Mouse (Mus musculus) midbrain, embryonic 12.5 days (tissue): ENCODE measurements at regions not wholly inside any gene's neighbourhood (a gene's known extent, or its start where the extent isn't known, plus 50 kb on each side); places are given as distances from the start of the nearest gene placed in this dataset.
A peak's percentile ranks its signal among the peaks of the same experiment; 100 is the strongest.

Source experiments
- ATAC-seq: fragments of 200-750 bp; cut with Nextera tagmentation; 2 replicates; pipeline ENCODE4 v1.8.0; 2017; ENCODE audit warnings: low read depth, moderate TSS enrichment, moderate library complexity; ENCODE audit not compliant: low FRiP score
- H3K27ac ChIP-seq: fragments of 300-500 bp; sonication (generic); replicated peaks from 2 replicates; pipeline ENCODE4 v1.5.1; 2016; ENCODE audit warnings: mild to moderate bottlenecking
- H3K27me3 ChIP-seq: fragments of 300-500 bp; sonication (generic); 2 replicates; pipeline ENCODE4 v1.6.1; 2016; ENCODE audit warnings: mild to moderate bottlenecking
- H3K36me3 ChIP-seq: fragments of 300-500 bp; sonication (generic); 2 replicates; pipeline ENCODE4 v1.6.1; 2016
- H3K4me1 ChIP-seq: fragments of 300-500 bp; sonication (generic); 2 replicates; pipeline ENCODE4 v1.6.1; 2016
- H3K4me2 ChIP-seq: fragments of 300-500 bp; sonication (generic); replicated peaks from 2 replicates; pipeline ENCODE4 v1.6.1; 2016; ENCODE audit warnings: mild to moderate bottlenecking, moderate library complexity
- H3K4me3 ChIP-seq: fragments of 300-500 bp; sonication (generic); 2 replicates; pipeline ENCODE4 v1.5.1; 2016; ENCODE audit warnings: mild to moderate bottlenecking
- H3K9ac ChIP-seq: fragments of 300-500 bp; sonication (generic); replicated peaks from 2 replicates; pipeline ENCODE4 v1.6.1; 2016; ENCODE audit warnings: mild to moderate bottlenecking, moderate library complexity
- H3K9me3 ChIP-seq: fragments of 300-500 bp; sonication (generic); 2 replicates; pipeline ENCODE4 v1.6.1; 2016; ENCODE audit warnings: mild to moderate bottlenecking
- WGBS: fragments of 180-500 bp; shearing (Covaris S2); methylation state at CpG from one replicate; pipeline ENCODE4 v1.1.7; 2016; 5-methylcytosine and 5-hydroxymethylcytosine counted together

GRCm38 (mm10) chr4:62821288-62821687, 144.1 kb upstream of the Zfp618 start:
- Histone ChIP-seq H3K4me1 (no peaks in the 10 kb centered on the region), H3K36me3 (no peaks in the 10 kb centered on the region), H3K9me3 (no peaks in the 10 kb centered on the region), H3K27ac (no peak overlapping the region), H3K4me3 (no peak overlapping the region), H3K9ac (no peak overlapping the region), H3K4me2 (no peak overlapping the region), H3K27me3 (no peaks in the 10 kb centered on the region)
- WGBS: 74% methylated on average over 2 of the region's 2 CpGs
- ATAC-seq: no peak

DNA sequence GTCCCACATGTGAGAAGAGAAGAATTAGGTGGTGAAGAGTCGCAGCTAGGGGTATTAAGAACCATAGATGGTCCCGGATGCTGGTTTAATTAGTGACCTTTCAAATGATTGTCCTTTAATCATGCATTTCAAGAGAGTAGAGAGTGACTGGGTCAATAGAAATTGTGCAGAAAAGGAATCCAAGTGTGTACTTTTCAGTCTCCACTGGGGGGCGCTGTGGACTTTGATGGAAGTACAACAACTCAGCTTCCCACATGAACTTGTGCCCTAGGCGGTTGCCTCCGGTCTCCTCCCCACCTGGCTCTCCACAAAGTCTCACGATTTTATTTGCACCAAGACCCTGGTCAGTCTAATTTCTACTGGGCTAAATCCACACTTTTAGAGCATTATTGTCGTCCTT, 142.8 kb upstream of the Zfp618 start:
- Histone ChIP-seq H3K4me2 (no peak overlapping the region), H3K4me1 (no peaks in the 10 kb centered on the region), H3K27ac (no peak overlapping the region), H3K9ac (no peak overlapping the region), H3K4me3 (no peak overlapping the region), H3K27me3 (no peaks in the 10 kb centered on the region), H3K9me3 (no peaks in the 10 kb centered on the region), H3K36me3 (no peaks in the 10 kb centered on the region)
- ATAC-seq: no peak
- 53% methylated on average over 7 of the region's 7 CpGs for WGBS

DNA sequence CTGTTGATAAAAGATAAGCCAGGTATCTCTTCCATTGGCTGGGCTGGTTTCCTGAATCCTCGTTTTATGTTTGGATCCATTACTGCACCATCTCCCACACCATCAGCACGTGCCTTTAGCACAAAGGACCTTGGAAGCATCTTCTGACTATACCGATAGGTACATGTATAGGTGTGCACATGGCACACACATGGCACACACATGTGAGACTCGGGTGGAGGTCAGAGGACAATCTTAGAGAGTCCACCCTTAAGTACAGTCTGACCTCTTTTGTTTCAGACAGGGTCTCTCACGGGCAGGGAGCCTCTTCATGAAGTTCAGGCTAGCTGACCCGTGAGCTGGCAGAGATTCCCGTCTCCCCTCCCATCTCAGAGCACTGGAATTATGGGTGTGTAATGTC, 142.3 kb upstream of the Zfp618 start:
- Histone ChIP-seq H3K9me3 (no peaks in the 10 kb centered on the region), H3K27me3 (no peaks in the 10 kb centered on the region), H3K9ac (no peak overlapping the region), H3K36me3 (no peaks in the 10 kb centered on the region), H3K27ac (no peak overlapping the region), H3K4me2 (no peak overlapping the region), H3K4me3 (no peak overlapping the region), H3K4me1 (no peaks in the 10 kb centered on the region)
- ATAC-seq: no peak
- WGBS: 85% methylated on average over 7 of the region's 7 CpGs

DNA sequence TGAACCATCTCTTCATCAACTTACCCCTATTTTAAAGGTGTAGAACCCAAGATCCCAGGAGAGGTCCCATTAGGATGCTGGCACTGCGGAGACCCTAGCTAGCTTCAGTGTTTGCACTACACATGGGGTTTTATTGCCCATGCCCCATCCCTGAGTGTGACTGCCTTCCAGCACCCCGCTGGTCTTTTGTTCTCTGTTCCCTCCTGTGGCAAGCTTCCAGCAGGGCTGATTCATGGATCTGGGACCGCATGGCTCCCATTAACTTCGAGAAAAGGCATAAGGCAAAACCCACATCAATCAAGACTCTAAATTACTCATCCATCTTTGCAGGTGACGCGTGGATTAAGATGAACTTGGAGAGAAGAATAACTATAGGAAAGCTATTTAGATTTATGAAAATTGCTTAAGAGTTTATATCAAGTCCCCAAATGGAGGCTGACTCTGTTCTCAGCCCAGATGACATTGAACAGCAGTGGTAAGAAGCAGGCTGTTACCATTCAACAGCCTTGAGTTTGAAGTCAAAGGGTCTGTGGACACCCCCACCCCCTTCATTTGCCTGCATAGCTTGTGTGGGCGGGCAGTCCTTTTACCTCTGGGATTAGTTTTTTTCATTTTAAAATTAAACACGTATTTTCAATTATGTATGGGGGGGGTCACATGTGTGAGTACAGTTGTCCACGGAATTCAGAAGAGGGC, 141.7 kb upstream of the Zfp618 start:
- Histone ChIP-seq H3K4me1 (no peaks in the 10 kb centered on the region), H3K27ac (no peak overlapping the region), H3K9ac (no peak overlapping the region), H3K36me3 (no peaks in the 10 kb centered on the region), H3K27me3 (no peaks in the 10 kb centered on the region), H3K4me3 (no peak overlapping the region), H3K4me2 (no peak overlapping the region), H3K9me3 (no peaks in the 10 kb centered on the region)
- ATAC-seq: no peak
- 59% methylated on average over 9 of the region's 9 CpGs for WGBS

DNA sequence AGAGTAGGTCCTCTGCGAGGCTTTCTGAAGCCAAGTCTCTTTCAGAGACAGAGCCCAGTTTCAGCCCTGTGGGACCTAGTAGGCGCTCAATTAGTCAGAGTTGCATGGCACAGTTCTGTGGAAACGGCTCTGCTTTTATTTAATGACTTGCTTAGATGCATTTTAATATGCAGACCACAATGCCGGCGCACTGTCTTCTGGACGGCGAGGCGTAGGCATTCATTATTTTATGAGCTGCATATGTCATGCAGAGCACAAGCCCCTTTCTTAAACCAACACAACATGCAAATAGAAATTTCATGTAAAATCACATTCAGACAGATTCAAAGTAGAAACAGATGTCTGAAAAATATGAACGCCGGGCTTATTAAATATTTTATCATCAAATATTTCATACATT, 140.8 kb upstream of the Zfp618 start:
- Histone ChIP-seq H3K27me3 (no peaks in the 10 kb centered on the region), H3K4me1 (no peaks in the 10 kb centered on the region), H3K9ac (no peak overlapping the region), H3K4me2 (no peak overlapping the region), H3K36me3 (no peaks in the 10 kb centered on the region), H3K27ac (no peak overlapping the region), H3K9me3 (no peaks in the 10 kb centered on the region), H3K4me3 (no peak overlapping the region)
- no peak for ATAC-seq
- 82% methylated on average over 10 of the region's 10 CpGs for WGBS

GRCm38 (mm10) chr4:62825256-62825655, 140.1 kb upstream of the Zfp618 start:
- H3K4me1 ChIP-seq: no peaks in the 10 kb centered on the region
- no peak overlapping the region for H3K4me3 ChIP-seq
- H3K27ac ChIP-seq: no peak overlapping the region
- H3K9me3 ChIP-seq: no peaks in the 10 kb centered on the region
- no peak overlapping the region for H3K4me2 ChIP-seq
- no peaks in the 10 kb centered on the region for H3K27me3 ChIP-seq
- ATAC-seq: no peak
- WGBS: 80% methylated on average over 5 of the region's 5 CpGs
- H3K36me3 ChIP-seq: no peaks in the 10 kb centered on the region
- no peak overlapping the region for H3K9ac ChIP-seq

GRCm38 (mm10) chr4:62828963-62829362, 136.4 kb upstream of the Zfp618 start:
- 68% methylated on average over 7 of the region's 7 CpGs for WGBS
- H3K4me2 ChIP-seq: no peak overlapping the region
- no peak overlapping the region for H3K9ac ChIP-seq
- H3K4me1 ChIP-seq: peaks cover 3% of the 10 kb centered on the region
- no peak overlapping the region for H3K27ac ChIP-seq
- no peaks in the 10 kb centered on the region for H3K27me3 ChIP-seq
- no peak overlapping the region for H3K4me3 ChIP-seq
- H3K36me3 ChIP-seq: no peaks in the 10 kb centered on the region
- no peak for ATAC-seq
- no peaks in the 10 kb centered on the region for H3K9me3 ChIP-seq

DNA sequence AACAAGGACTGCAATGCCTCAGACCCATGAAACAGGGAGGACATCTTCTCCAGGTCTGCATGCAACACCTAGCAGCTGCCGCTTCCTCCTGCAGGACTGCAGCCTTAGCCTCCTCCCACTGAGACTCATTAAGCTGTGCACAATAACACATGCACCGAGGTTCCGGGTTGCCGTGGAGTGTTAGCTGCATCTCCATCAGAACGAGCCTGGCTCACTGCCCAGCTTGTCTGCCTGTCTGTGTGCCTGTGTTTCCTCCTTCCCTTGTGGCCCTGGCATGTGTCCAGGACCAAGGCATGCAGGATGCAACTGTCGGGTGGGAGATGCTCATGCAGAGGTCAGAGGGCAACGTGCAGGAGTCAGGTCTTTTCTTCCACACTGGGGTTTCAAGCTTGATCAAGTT, 131.4 kb upstream of the Zfp618 start:
- WGBS: 9% methylated on average over 7 of the region's 7 CpGs
- no peaks in the 10 kb centered on the region for H3K27me3 ChIP-seq
- 0 out of 2 replicates have a peak overlapping the region, but pooled peaks have one; percentile 12 for H3K4me2 ChIP-seq
- H3K27ac ChIP-seq: 0 out of 2 replicates have a peak overlapping the region, but pooled peaks have one; percentile 2
- H3K36me3 ChIP-seq: no peaks in the 10 kb centered on the region
- H3K9me3 ChIP-seq: no peaks in the 10 kb centered on the region
- H3K4me3 ChIP-seq: no peak overlapping the region
- peak; percentile 90 for ATAC-seq
- no peak overlapping the region for H3K9ac ChIP-seq
- H3K4me1 ChIP-seq: peaks cover 12% of the 10 kb centered on the region

DNA sequence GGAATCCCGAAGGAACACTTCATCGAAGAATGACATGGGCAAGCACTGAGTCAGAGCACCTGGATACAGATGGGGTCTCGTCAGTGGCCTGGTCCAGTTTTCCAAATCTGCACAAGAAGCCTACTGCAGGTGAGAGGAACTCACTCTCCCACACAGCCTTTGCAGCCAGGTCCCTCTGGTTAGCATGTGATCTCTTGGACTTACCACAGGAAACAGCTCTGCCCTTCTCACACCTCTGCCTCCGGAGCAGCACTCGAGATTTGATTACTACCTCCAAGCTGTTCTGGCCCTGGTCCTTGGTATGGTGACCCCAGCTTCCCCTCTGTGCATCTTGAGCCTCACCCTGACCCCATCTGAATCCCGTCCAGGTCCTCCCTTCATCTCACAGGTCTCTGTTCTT, 128.5 kb upstream of the Zfp618 start:
- H3K9ac ChIP-seq: no peak overlapping the region
- ATAC-seq: no peak
- no peaks in the 10 kb centered on the region for H3K9me3 ChIP-seq
- no peaks in the 10 kb centered on the region for H3K27me3 ChIP-seq
- peaks cover 12% of the 10 kb centered on the region for H3K4me1 ChIP-seq
- no peak overlapping the region for H3K4me3 ChIP-seq
- H3K4me2 ChIP-seq: no peak overlapping the region
- H3K27ac ChIP-seq: no peak overlapping the region
- H3K36me3 ChIP-seq: no peaks in the 10 kb centered on the region
- WGBS: 65% methylated on average over 6 of the region's 6 CpGs

DNA sequence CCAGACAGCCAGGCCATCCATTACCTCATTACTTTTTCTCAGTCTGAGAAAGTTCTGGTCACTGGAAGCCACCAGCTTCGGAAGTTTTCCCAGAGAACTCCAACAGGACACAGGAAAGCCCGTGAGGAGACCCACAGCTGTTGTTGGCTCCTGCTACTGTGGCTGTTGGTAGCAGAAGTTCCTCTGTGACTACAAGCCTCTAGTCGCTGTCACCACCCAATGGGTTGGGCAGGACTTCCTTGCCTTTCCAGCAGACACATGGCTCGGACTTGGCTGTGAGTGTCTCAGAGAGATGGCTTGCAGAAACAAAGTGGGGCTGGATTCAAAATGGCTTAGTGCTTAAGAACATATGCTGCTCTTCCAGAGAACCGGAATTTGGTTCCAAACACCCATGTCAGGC, 114.8 kb upstream of the Zfp618 start:
- Histone ChIP-seq H3K9me3 (no peaks in the 10 kb centered on the region), H3K27me3 (no peaks in the 10 kb centered on the region), H3K27ac (no peak overlapping the region), H3K4me2 (no peak overlapping the region), H3K4me3 (no peak overlapping the region), H3K4me1 (no peaks in the 10 kb centered on the region), H3K9ac (no peak overlapping the region), H3K36me3 (no peaks in the 10 kb centered on the region)
- no peak for ATAC-seq
- WGBS: 85% methylated on average over 5 of the region's 5 CpGs

DNA sequence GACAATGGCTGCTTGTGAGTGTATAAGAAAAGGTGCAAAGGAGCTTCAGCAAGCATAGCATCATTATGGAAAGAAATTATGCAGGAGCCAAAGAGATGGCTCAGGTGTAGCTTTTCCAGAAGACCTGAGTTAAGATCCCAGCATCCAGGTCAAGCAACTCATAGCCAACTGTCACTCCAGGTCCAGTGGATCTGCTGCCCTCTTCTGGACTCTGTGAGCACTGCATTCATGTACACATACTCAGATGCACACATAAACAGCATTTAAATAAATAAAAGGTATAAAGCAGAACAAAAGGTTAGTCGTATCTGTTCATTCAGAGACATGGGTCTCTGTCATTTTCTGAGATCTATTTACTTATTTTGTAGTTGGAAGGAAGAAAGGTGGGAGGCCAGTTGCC, 112.0 kb upstream of the Zfp618 start:
- 91% methylated on average over 1 of the region's 1 CpGs for WGBS

DNA sequence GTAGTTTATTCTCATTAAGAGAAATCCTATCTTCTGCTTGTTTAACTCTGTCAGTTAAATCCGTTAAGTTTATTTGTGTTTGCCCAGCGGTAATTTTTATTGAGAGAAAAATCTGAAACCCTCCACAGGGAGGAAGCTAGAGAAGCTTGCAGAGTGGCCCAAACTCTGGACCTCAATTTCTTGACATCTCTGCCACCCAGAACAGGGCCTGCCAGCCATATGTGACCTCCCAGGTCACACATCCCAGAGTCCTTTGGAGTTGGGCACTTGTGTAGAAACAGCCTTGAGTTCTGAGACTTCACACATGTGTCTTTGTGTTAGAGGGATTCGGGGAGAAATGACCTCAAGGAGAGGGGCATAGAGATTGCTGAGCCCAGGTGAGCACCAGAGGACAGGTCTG, 109.0 kb upstream of the Zfp618 start:
- Histone ChIP-seq H3K4me1 (no peaks in the 10 kb centered on the region), H3K36me3 (no peaks in the 10 kb centered on the region), H3K4me2 (no peak overlapping the region), H3K27ac (no peak overlapping the region), H3K27me3 (no peaks in the 10 kb centered on the region), H3K4me3 (no peak overlapping the region), H3K9ac (no peak overlapping the region), H3K9me3 (no peaks in the 10 kb centered on the region)
- no peak for ATAC-seq
- WGBS: 71% methylated on average over 3 of the region's 3 CpGs

More for the DNA sequence above, 112.0 kb upstream of the Zfp618 start:
- ATAC-seq: no peak
- H3K4me2 ChIP-seq: no peak overlapping the region
- H3K27me3 ChIP-seq: no peaks in the 10 kb centered on the region
- H3K4me3 ChIP-seq: no peak overlapping the region
- H3K36me3 ChIP-seq: no peaks in the 10 kb centered on the region
- no peak overlapping the region for H3K9ac ChIP-seq
- no peak overlapping the region for H3K27ac ChIP-seq
- H3K4me1 ChIP-seq: no peaks in the 10 kb centered on the region
- H3K9me3 ChIP-seq: no peaks in the 10 kb centered on the region

GRCm38 (mm10) chr4:62862756-62863155, 102.6 kb upstream of the Zfp618 start:
- ATAC-seq: no peak
- Histone ChIP-seq H3K27me3 (no peaks in the 10 kb centered on the region), H3K9me3 (no peaks in the 10 kb centered on the region), H3K4me2 (no peak overlapping the region), H3K4me3 (no peak overlapping the region), H3K4me1 (no peaks in the 10 kb centered on the region), H3K27ac (no peak overlapping the region), H3K36me3 (no peaks in the 10 kb centered on the region), H3K9ac (no peak overlapping the region)
- 91% methylated on average over 3 of the region's 3 CpGs for WGBS
